Mouse (Mus musculus) CD4-positive, CD25-positive, alpha-beta regulatory T cell, adult 2 months (primary cell): ENCODE measurements at regions not wholly inside any gene's neighbourhood (a gene's known extent, or its start where the extent isn't known, plus 50 kb on each side); places are given as distances from the start of the nearest gene placed in this dataset.

Experiments used
- DNase-seq: peaks from one replicate; pipeline ENCODE4 v3.0.0-alpha.2; 2012; ENCODE audit warnings: low read depth, low spot score

DNA sequence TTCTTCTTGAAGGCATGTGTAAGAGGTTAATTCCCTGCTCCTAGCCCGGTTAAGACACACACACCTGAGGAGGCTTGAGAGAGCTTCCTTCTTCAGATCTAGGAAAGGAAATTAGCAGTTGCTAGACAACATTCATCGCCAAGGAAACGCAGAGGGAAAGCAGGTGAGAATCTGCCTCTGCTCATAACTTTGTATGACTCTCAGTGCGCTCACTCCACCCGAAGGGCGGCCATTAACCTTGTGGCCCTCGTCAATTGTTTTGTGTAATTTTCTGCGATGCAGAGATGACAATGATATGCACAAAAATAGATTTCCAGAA lies 105.3 kb upstream of the Sgk1 start:
- no peak for DNase-seq

DNA sequence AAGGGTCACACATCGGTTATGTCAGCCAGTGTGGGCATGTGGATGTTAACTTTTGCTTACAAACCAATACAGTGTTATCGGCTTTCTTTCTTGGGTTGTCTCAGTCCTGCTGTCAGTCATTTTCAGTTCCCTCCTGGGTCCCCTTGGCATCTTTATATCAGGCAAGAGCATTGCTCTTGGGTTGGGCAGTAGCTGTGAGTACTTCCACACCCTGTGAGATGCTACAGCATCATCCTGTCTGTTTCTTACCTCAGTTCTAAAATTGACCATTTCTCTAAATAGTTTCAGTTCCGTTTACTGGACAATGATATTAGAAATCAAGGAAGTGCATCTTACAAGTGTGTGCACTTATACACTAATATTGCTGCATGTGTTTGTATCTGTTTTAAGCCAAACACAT lies 104.9 kb upstream of the Sgk1 start:
- DNase-seq, result no peak

- DNase-seq, result no peak
These were observed 98.5 kb upstream of the Sgk1 start for GRCm38 (mm10) chr10:21783478-21783877.

GRCm38 (mm10) chr10:21785110-21785509 lies 96.9 kb upstream of the Sgk1 start:
- no peak for DNase-seq

GRCm38 (mm10) chr10:21785785-21786184 lies 96.2 kb upstream of the Sgk1 start:
- no peak for DNase-seq

DNA sequence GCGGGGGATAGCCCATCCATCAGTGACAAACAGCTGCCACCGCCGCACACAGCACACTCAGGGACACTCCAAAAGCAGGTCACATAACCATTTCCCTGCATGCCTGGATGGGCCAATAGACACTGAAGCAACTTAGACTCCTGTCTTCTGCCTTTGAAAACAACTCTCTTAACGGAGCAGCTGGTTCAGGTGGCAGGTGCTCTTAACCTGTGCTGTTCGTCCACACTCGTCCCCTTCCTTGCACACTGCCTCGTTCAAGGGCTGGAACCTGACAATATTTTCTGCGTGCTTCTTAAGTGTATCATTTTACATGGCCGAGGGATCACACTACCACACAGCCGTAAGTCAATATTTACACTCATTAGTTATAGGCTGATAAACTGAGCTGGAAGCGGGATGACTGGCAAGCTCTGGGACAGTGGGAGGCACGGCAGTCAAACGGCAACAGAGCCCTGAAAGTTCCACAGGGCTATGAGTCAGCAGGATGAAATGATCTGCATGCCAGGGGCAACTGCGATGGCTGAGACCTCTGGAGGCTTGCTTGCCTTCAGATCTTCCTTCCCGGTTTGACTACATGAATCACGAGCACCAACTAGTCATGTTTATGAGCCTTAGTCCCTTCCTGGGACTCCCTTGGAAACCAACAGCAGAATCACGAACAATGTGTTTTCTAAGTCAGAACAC lies 92.0 kb upstream of the Sgk1 start:
- no peak for DNase-seq

DNA sequence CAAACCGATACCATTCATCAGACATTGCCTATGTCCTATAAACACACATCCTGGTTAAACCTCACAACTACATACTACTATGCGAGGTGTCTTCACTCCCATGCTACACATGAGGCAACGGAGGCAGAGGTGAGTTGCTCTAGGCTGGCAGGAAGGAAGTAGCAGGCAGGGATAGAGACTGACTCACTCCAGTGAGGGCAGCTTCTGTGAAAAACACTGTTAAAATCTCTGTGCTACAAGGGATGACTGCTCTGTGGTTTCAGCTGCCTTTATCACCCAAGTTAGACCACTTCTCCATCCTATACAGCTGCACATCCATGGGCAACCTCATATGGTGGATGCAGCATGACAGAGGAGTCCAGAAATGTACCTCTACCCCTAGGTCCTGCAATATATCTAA lies 91.0 kb upstream of the Sgk1 start:
- peak; percentile 7 for DNase-seq

DNA sequence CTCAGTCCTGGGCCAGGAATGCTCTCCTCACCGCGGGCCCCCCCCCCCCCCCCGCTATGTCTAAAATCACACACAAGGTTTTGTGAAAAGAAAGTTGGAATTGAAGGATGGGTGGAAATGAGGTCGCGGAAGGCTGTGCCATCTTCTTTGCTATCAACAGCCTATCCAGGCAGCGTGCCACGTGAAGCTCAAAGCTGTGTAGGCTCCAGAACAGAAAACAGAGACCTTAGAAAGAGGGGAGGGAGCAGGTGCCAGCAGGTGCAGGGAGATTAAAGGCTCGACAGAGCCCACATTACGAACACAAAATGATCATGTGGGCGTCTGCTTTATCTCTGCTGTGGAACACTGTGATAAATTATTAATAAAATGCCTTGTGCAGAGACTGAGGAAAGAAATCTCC lies 89.6 kb upstream of the Sgk1 start:
- DNase-seq, result no peak

- no peak for DNase-seq
These were observed 88.3 kb upstream of the Sgk1 start for GRCm38 (mm10) chr10:21793641-21794040.

DNA sequence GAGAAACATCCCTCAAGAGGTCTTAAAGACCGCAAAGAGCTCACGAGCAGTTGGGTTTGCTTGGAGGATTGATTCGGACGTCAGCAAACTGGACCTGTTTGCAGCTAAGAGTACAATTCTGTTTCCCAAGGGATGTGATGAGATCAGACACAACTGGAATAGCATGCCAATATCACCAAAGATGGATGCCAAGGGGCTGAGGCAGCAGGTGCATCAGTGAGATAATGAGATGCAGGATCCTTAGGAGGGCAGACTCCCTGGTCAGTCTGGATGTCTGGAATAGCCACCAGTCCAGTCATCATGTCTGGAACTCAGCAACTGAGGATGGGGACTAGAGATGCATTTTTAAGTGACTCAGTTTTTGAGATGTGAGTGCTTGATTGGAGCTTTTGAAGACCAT lies 85.6 kb upstream of the Sgk1 start:
- DNase-seq, result no peak

GRCm38 (mm10) chr10:21798103-21798502 lies 83.9 kb upstream of the Sgk1 start:
- DNase-seq, result no peak

GRCm38 (mm10) chr10:21801556-21801955 lies 80.4 kb upstream of the Sgk1 start:
- DNase-seq, result no peak

DNA sequence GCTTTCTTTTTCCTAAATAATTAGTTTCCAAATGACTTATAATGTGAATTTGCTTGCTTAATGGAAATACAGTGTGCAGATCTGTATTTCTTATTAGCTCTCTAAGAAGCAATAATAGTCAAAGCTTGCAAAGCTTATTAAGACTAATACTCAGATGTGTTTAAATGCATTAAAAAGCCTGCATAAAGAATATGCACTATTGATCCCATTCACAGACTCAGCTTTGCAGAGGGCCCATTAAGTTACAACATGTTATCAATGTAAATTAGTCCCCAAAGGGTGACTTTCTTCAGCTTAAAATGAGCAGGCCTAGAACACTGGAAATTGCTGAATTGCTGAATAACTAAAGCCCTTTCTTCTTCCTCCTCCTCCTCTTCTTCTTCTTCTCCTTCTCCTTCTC lies 78.8 kb upstream of the Sgk1 start:
- no peak for DNase-seq

DNA sequence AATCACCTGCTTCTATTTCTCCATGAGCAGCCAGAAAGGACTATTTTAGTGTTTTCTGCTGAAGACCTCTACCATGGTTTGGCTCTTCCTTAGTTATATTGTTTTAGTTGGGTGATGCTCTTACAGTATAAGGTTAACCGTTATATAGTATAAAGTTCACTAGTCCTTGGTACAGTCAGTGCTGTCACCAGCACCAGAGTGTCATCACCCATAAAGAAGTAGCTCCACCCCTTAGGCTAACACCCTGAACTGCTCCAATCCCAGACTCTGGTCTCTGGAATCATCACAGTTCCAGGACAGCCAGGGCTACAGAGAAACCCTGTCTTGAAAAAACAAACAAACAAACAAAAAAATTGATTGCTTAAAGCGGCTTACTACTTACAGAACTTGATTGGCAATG lies 77.2 kb upstream of the Sgk1 start:
- no peak for DNase-seq

- DNase-seq, result no peak
These were observed 76.4 kb upstream of the Sgk1 start for GRCm38 (mm10) chr10:21805606-21806005.

DNA sequence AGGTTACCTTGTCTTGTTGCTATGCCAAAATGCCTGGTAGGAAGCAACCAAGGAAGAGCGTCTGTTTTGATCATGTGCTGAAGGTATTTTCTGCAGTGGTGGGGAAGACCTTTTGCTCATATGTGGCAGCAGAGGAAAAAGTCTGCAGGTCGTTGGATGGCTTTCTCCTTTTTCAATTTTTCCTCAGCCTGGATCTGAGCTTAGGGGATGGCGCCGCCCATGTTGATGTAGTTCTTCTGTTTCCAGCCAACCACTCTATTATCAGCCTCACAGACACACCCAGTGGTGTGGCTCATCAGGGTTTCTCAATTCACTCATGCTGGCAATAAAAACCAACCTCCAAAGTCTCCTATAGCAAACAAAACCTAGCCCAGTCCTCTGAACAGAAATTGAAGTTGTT lies 75.3 kb upstream of the Sgk1 start:
- no peak for DNase-seq

GRCm38 (mm10) chr10:21819686-21820085 lies 62.3 kb upstream of the Sgk1 start:
- DNase-seq, result no peak

DNA sequence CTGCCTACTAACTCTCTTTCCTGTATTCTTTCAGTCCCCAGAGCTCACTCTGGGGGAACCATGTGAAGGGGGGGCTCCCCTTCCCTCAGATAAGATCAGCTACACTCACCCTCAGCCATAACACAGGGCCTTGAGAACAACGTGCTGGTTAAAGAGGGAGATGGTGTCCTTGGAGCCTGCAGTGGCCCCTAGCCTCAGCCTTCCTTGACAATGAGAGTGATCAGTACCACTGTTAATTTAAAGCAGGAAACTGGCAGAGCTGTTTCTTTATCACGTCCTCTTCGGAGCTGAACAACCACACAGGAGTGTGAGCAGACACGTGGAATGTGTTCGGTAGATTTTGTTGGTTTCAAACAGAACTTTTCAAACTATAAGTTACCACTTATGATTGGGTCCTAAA lies 60.6 kb upstream of the Sgk1 start:
- DNase-seq, result no peak

DNA sequence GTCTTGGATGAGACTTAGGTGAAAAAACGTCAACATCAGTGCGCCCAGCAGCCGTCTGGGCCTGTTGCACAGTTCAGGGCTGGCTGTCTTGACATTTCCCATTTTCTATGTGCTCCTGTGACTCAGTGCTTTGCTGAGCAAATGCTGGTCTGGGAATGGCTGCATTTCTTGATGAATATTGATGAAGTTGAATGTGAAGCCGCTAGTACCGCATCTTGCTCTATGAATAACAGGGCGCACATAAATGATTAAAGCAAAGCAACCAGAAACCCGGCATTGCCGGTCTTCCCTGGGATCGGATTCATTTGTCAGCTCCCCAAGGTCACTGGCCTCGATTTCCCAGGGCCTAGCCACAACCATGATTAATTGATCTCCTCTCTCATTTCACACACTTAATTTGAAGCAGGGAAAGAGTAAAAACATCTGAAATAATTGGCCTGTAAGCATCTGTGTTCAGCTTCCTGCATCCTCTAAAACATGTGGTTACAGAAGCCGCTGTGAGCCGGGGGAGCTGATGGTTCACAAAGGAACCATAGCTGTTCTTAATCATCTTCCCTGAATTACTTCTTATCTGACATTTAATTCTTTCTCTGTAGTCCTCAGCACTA lies 57.5 kb upstream of the Sgk1 start:
- DNase-seq, result no peak

GRCm38 (mm10) chr10:21826793-21827504 lies 55.0 kb upstream of the Sgk1 start:
- DNase-seq, result no peak

DNA sequence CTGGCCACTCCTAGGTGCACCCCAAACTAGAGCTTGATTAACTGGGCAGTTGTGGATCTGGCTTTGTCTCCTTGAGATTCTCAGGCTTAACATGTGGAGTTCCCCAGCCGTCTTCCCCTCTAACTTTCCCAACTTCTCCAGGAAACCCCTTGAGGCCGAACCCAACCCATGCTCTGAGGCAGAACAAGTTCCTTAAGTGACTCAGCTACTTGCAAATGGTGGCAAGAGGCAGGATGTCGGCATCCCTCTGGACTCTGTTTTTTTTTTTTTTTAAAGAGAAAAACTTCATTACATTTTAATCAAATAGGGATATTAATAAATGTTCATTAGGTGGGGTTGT lies 54.5 kb upstream of the Sgk1 start:
- DNase-seq, result no peak

DNA sequence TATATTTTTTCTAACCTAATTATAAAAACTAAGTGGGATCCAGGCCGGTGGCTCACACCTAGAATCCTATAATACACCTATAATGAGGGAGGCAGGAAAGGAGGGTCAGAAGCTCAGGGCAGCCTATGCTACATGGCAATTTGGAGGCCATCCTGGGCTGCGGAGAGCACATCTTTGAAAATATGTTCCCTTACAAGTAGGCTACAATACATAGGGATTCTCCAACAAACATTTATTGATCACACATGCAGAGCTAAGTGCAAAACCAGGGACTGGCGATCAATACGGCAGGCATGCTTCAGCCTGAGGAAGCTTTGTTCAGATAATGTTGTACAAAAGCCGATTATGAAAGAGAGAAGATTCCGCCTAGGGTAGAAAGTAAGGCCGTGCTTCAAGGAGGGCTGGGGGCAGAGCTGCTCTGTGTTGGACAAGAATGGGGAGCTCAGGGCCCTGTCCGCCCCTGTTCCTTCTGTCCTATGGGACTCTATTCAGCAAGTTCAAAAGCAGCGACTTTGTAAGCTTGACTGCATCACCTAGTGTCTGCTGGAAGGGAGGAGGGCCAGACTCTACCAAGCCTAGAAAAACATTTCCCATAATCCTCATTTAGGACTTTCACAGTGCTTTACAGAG lies 53.4 kb upstream of the Sgk1 start:
- DNase-seq, result no peak
